Mouse (Mus musculus) liver, embryonic 12.5 days (tissue): ENCODE data around the gene Flrt2. TPM values are rescaled to one million over a fixed set of nuclear protein-coding genes. Genes with fewer than 3 reads are reported as not detected.
"Not testable (repeated sequence)": the region's sequence is repeated elsewhere in the genome, so short reads cannot be mapped to it uniquely, and the experiment has no call there.

Experiments used
- ATAC-seq: fragments of 200-750 bp; cut with Nextera tagmentation; 2 replicates; pipeline ENCODE4 v1.8.0; 2017; ENCODE audit warnings: moderate number of reproducible peaks, mild to moderate bottlenecking, moderate library complexity
- H3K27ac ChIP-seq: fragments of 300-500 bp; sonication (generic); 2 replicates; pipeline ENCODE4 v1.5.1; 2016; ENCODE audit warnings: mild to moderate bottlenecking
- H3K27me3 ChIP-seq: fragments of 300-500 bp; sonication (generic); replicated peaks from 2 replicates; pipeline ENCODE4 v1.6.1; 2016; ENCODE audit warnings: mild to moderate bottlenecking, moderate library complexity
- H3K36me3 ChIP-seq: fragments of 300-500 bp; sonication (generic); 2 replicates; pipeline ENCODE4 v1.6.1; 2016; ENCODE audit warnings: mild to moderate bottlenecking, moderate library complexity
- H3K4me1 ChIP-seq: fragments of 300-500 bp; sonication (generic); 2 replicates; pipeline ENCODE4 v1.6.1; 2016
- H3K4me2 ChIP-seq: fragments of 300-500 bp; sonication (generic); 2 replicates; pipeline ENCODE4 v1.6.1; 2016; ENCODE audit warnings: mild to moderate bottlenecking, moderate library complexity
- H3K4me3 ChIP-seq: fragments of 300-500 bp; sonication (generic); 2 replicates; pipeline ENCODE4 v1.5.1; 2016; ENCODE audit warnings: mild to moderate bottlenecking, moderate library complexity
- H3K9ac ChIP-seq: fragments of 300-500 bp; sonication (generic); 2 replicates; pipeline ENCODE4 v1.6.1; 2016; ENCODE audit warnings: mild to moderate bottlenecking, moderate library complexity
- H3K9me3 ChIP-seq: fragments of 300-500 bp; sonication (generic); replicated peaks from 2 replicates; pipeline ENCODE4 v1.6.1; 2016; ENCODE audit warnings: mild to moderate bottlenecking, moderate library complexity
- WGBS: fragments of 180-500 bp; shearing (Covaris S2); methylation state at CpG from one replicate; pipeline ENCODE4 v1.1.7; 2016; ENCODE audit not compliant: insufficient replicate concordance; 5-methylcytosine and 5-hydroxymethylcytosine counted together
- polyA plus RNA-seq: library from polyadenylated mRNA; unstranded; fragments of >200 nt; fragmentation: Nextera tagmentation; extraction: Ambion mirVana; gene quantifications from 2 replicates; pipeline ENCODE4 v1.2.1, GENCODE M21; 2016

Gene Flrt2
- 2.9 and 4.6 TPM in 2 replicates for polyA plus RNA-seq

- WGBS, result 1% methylated on average over 32 of the region's 32 CpGs
- ATAC-seq, result no peak
- Histone ChIP-seq H3K4me2 (peak within 1 kb of the TSS; percentile 68), H3K4me3 (peak within 1 kb of the TSS; percentile 27), H3K27me3 (peaks cover 65% of the 10 kb centered on the region), H3K9me3 (no peaks in the 10 kb centered on the region), H3K4me1 (no peaks in the 10 kb centered on the region), H3K9ac (no peak within 1 kb of the TSS), H3K36me3 (no peaks in the 10 kb centered on the region), H3K27ac (no peak within 1 kb of the TSS)
Measured at GRCm38 (mm10) chr12:95691961-95692767, at the start of gene Flrt2. TSS of gene Flrt2 (plus strand) at chr12:95692226.

- no peak overlapping the region for H3K4me3 ChIP-seq
- no peak overlapping the region for H3K4me2 ChIP-seq
- no peaks in the 10 kb centered on the region for H3K27me3 ChIP-seq
- no peak overlapping the region for H3K9ac ChIP-seq
- no peak overlapping the region for H3K27ac ChIP-seq
- ATAC-seq, result no peak
- no peaks in the 10 kb centered on the region for H3K36me3 ChIP-seq
- no peaks in the 10 kb centered on the region for H3K9me3 ChIP-seq
- WGBS, result 50% methylated on average over 3 of the region's 3 CpGs
- 0 out of 2 replicates have a peak, but pooled peaks cover 4% of the 10 kb centered on the region for H3K4me1 ChIP-seq
Measured at GRCm38 (mm10) chr12:95642226-95642625, 49.8 kb upstream of the Flrt2 start.

GRCm38 (mm10) chr12:95647179-95647578 lies 44.8 kb upstream of the Flrt2 start:
- ATAC-seq, H3K36me3 ChIP-seq, H3K9me3 ChIP-seq, H3K4me2 ChIP-seq, H3K27ac ChIP-seq, H3K4me1 ChIP-seq, H3K27me3 ChIP-seq, H3K9ac ChIP-seq, H3K4me3 ChIP-seq: not testable (repeated sequence)
- WGBS, result 80% methylated on average over 4 of the region's 6 CpGs

- WGBS, result 56% methylated on average over 4 of the region's 4 CpGs
- no peaks in the 10 kb centered on the region for H3K27me3 ChIP-seq
- H3K4me3 ChIP-seq, result no peak overlapping the region
- H3K9ac ChIP-seq, result no peak overlapping the region
- H3K4me1 ChIP-seq, result no peaks in the 10 kb centered on the region
- ATAC-seq, result no peak
- no peaks in the 10 kb centered on the region for H3K9me3 ChIP-seq
- no peak overlapping the region for H3K4me2 ChIP-seq
- H3K36me3 ChIP-seq, result no peaks in the 10 kb centered on the region
- H3K27ac ChIP-seq, result no peak overlapping the region
Measured at GRCm38 (mm10) chr12:95652172-95653156, 39.6 kb upstream of the Flrt2 start.

GRCm38 (mm10) chr12:95656594-95656993 lies 35.4 kb upstream of the Flrt2 start:
- H3K27ac ChIP-seq, result no peak overlapping the region
- H3K27me3 ChIP-seq, result no peaks in the 10 kb centered on the region
- H3K4me1 ChIP-seq, result no peaks in the 10 kb centered on the region
- H3K36me3 ChIP-seq, result no peaks in the 10 kb centered on the region
- 76% methylated on average over 4 of the region's 4 CpGs for WGBS
- ATAC-seq, result no peak
- H3K4me2 ChIP-seq, result no peak overlapping the region
- no peak overlapping the region for H3K9ac ChIP-seq
- H3K4me3 ChIP-seq, result no peak overlapping the region
- no peaks in the 10 kb centered on the region for H3K9me3 ChIP-seq

GRCm38 (mm10) chr12:95667296-95667695 lies 24.7 kb upstream of the Flrt2 start:
- no peaks in the 10 kb centered on the region for H3K27me3 ChIP-seq
- H3K4me2 ChIP-seq, result no peak overlapping the region
- H3K36me3 ChIP-seq, result no peaks in the 10 kb centered on the region
- 57% methylated on average over 5 of the region's 5 CpGs for WGBS
- no peak for ATAC-seq
- no peaks in the 10 kb centered on the region for H3K9me3 ChIP-seq
- H3K9ac ChIP-seq, result no peak overlapping the region
- no peak overlapping the region for H3K4me3 ChIP-seq
- no peaks in the 10 kb centered on the region for H3K4me1 ChIP-seq
- no peak overlapping the region for H3K27ac ChIP-seq

- no peak overlapping the region for H3K4me2 ChIP-seq
Measured at GRCm38 (mm10) chr12:95675711-95676110, 16.3 kb upstream of the Flrt2 start.

GRCm38 (mm10) chr12:95690819-95691218 lies 1.2 kb upstream of the Flrt2 start:
- ATAC-seq, result no peak
- no peaks in the 10 kb centered on the region for H3K36me3 ChIP-seq
- WGBS, result 10% methylated on average over 9 of the region's 9 CpGs
- no peak overlapping the region for H3K27ac ChIP-seq
- H3K4me3 ChIP-seq, result no peak overlapping the region
- H3K9ac ChIP-seq, result no peak overlapping the region
- no peaks in the 10 kb centered on the region for H3K9me3 ChIP-seq
- no peak overlapping the region for H3K4me2 ChIP-seq
- no peaks in the 10 kb centered on the region for H3K4me1 ChIP-seq
- H3K27me3 ChIP-seq, result peaks cover 52% of the 10 kb centered on the region

More at GRCm38 (mm10) chr12:95675711-95676110, 16.3 kb upstream of the Flrt2 start:
- Histone ChIP-seq H3K4me3 (no peak overlapping the region), H3K9me3 (no peaks in the 10 kb centered on the region), H3K9ac (no peak overlapping the region), H3K27me3 (no peaks in the 10 kb centered on the region), H3K36me3 (no peaks in the 10 kb centered on the region), H3K4me1 (no peaks in the 10 kb centered on the region), H3K27ac (no peak overlapping the region)
- WGBS, result 38% methylated on average over 5 of the region's 5 CpGs
- ATAC-seq, result no peak

GRCm38 (mm10) chr12:95692948-95693650 lies 1.1 kb downstream of the Flrt2 start:
- Histone ChIP-seq H3K9ac (no peak overlapping the region), H3K27ac (no peak overlapping the region)
- 4% methylated on average over 13 of the region's 13 CpGs for WGBS

GRCm38 (mm10) chr12:95693651-95694471 lies 1.8 kb downstream of the Flrt2 start:
- no peak for ATAC-seq
- Histone ChIP-seq H3K9me3 (no peaks in the 10 kb centered on the region), H3K36me3 (no peaks in the 10 kb centered on the region), H3K4me1 (no peaks in the 10 kb centered on the region), H3K27ac (no peak overlapping the region), H3K4me3 (peak overlapping the region; percentile 55), H3K4me2 (peak overlapping the region; percentile 68), H3K27me3 (peaks cover 77% of the 10 kb centered on the region), H3K9ac (no peak overlapping the region)
- WGBS, result under 1% methylated on average over 28 of the region's 28 CpGs

More at GRCm38 (mm10) chr12:95692948-95693650, 1.1 kb downstream of the Flrt2 start:
- H3K4me3 ChIP-seq, result peak overlapping the region; percentile 27
- ATAC-seq, result no peak
- H3K36me3 ChIP-seq, result no peaks in the 10 kb centered on the region
- H3K4me1 ChIP-seq, result no peaks in the 10 kb centered on the region
- H3K4me2 ChIP-seq, result peak overlapping the region; percentile 68
- no peaks in the 10 kb centered on the region for H3K9me3 ChIP-seq
- peaks cover 75% of the 10 kb centered on the region for H3K27me3 ChIP-seq

- Histone ChIP-seq H3K4me3 (peak overlapping the region; percentile 55), H3K27ac (no peak overlapping the region), H3K9ac (no peak overlapping the region), H3K36me3 (no peaks in the 10 kb centered on the region), H3K4me2 (peak overlapping the region; percentile 68), H3K27me3 (peaks cover 77% of the 10 kb centered on the region), H3K9me3 (no peaks in the 10 kb centered on the region), H3K4me1 (no peaks in the 10 kb centered on the region)
- no peak for ATAC-seq
- WGBS, result 2% methylated on average over 8 of the region's 8 CpGs
Measured at GRCm38 (mm10) chr12:95694507-95694906, 2.5 kb downstream of the Flrt2 start.
